Mouse (Mus musculus): Measurements from ENCODE around the gene Traf7. TPM values are rescaled to one million over a fixed set of nuclear protein-coding genes. Genes with fewer than 3 reads are reported as not detected.

The Traf7 gene
- total RNA-seq, 1 experiment = 149 TPM

DNA sequence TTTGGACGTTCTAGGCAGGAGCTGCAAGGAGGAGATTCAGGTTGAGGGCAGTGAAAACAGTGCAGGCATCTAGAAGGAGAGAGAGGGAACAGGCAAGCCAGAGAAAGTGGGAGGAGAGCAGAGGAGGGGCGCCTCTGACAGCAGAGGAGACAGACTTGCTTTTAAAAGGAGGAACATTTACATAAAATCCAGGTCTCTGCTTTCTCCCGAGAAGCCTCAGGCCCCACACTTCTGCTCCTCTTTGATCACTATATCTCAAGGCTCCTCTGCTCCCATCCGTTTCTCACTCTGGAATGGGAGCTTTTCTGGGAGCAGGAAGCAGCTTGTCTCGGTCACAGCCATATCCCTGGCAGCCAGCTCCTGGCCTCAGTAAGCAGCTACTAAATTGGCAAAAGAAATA is 7.6 kb upstream of the Traf7 start:
- Histone ChIP-seq H3K9ac (ENCODE audit: insufficient read depth, low read depth, low read length, poor library complexity, severe bottlenecking) (no peak overlapping the region), H3K9me3 (ENCODE audit: control insufficient read depth, insufficient read depth, low read depth, low read length) (no peaks in the 10 kb centered on the region), H3K4me1 (ENCODE audit: control insufficient read depth in 2 of 2, insufficient read depth in 2 of 2, low read length in 2 of 2, poor library complexity in 1 of 2) (peaks cover 1 to 14% of the 10 kb centered on the region in 2 experiments; a peak in 1 of 4 replicates), H3K36me3 (ENCODE audit: control insufficient read depth, insufficient read depth, low read length, poor library complexity, severe bottlenecking) (peaks cover 3% of the 10 kb centered on the region; the same call in 1 of the 2 replicates), H3K27ac (ENCODE audit: insufficient read depth, low read depth, low read length, poor library complexity, severe bottlenecking) (no peak overlapping the region), H3K4me3 (ENCODE audit: insufficient read depth in 1 of 2, low read depth in 1 of 2, low read length in 2 of 2, poor library complexity in 1 of 2, severe bottlenecking in 1 of 2) (no peak overlapping the region)
- DNase-seq (ENCODE audit: low read depth, low spot score) = no peak
- in situ Hi-C loops (cut with MboI; ENCODE audit: low sequenced_read_pairs in 2 of 2, unreplicated experiment in 2 of 2) = no loop called here
- TF ChIP-seq CHD2 (IDR thresholded peaks at IDR 0.05; ENCODE audit: low read depth, low read length) (no peak), MAFK (IDR thresholded peaks at IDR 0.05; ENCODE audit: insufficient read depth, low read depth, low read length) (no peak), ZNF384 (IDR thresholded peaks at IDR 0.05; ENCODE audit: low read depth, low read length) (no peak), HCFC1 (IDR thresholded peaks at IDR 0.05; ENCODE audit: borderline replicate concordance, insufficient read depth, low read length) (no peak), ZC3H11A (IDR thresholded peaks at IDR 0.05; ENCODE audit: borderline replicate concordance, low read depth, low read length) (no peak)

DNA sequence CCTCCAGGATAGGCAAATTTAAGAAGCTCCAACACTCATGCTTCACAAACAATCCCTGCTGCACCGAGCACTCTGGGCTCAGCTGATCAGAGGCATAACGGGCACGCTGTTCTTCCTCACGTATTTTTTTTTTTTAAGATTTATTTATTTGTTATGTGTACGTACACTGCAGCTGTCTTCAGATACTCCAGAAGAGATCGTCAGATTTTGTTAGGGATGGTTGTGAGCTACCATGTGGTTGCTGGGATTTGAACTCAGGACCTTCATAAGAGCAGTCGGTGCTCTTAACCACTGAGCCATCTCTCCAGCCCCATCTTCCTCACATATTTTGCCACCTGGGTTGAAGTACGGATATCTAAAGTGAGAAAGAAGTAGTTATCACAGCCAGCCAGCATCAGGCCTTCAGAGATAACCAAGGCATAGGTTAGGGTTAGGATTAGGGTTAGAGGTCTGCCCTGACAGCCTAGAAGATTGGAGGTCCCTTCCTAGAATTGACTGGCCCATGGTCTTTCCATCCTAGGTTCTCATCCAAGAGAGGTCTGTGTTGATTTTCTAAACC is 6.5 kb upstream of the Traf7 start, which contains the start of gene Rab26:
Rab26 (minus strand) TSS at position 51 of the 559 bp plus-strand sequence.
- H3K27ac ChIP-seq (ENCODE audit: insufficient read depth, low read depth, low read length, poor library complexity, severe bottlenecking) = no peak within 1 kb of the TSS

DNA sequence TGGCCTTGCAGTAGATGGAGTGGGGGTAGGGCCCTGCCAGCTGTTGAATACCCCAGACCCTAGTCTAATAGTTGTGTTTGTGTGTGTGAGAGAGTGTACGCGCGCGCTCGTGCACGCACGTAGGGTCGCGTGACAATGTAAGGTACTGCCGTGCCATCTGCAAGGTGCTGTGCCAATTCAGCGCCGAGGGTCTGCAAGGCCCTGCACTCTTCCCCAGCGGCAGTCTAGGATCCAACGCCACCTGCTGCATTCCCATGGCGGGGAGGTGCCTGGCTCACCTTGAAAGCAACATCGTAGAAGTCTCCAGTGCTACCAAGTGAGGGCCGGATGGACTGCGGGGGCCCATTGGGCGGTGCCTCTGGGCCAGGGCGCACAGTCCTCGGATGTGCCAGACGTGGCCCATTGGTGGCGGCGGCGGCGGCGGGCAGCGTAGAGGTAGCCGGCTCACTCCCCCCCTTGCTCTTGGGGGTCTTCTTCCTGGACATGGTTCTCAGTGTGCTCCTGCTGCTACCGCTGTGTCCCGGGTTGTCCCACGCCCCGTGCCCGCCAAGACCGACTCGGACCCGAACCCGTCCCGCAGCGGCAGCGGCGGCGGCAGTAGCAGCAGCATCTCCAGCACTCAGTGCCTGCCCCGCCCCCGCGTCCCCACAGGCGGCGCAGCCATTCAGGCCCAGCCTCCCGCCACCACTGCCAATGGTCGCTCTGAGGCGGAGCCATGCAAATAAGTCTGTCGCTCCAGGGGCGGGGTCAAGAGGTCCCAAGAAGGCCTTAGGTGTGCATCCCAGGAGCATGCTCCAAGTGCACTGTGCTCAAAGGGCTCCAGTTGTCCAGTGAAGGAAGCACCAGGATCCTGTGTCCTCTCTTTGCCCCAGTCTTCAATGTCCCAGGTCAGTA is 5.6 kb upstream of the Traf7 start:
- peaks cover 1 to 15% of the 10 kb centered on the region in 2 experiments; a peak in 1 of 4 replicates for H3K4me1 ChIP-seq (ENCODE audit: control insufficient read depth in 2 of 2, insufficient read depth in 2 of 2, low read length in 2 of 2, poor library complexity in 1 of 2)

More for the DNA sequence above, 6.5 kb upstream of the Traf7 start, which contains the start of gene Rab26:
- peaks cover 13% of the 10 kb centered on the region for H3K36me3 ChIP-seq (ENCODE audit: control insufficient read depth, insufficient read depth, low read length, poor library complexity, severe bottlenecking)
- no peaks in the 10 kb centered on the region for H3K9me3 ChIP-seq (ENCODE audit: control insufficient read depth, insufficient read depth, low read depth, low read length)
- no peak for DNase-seq (ENCODE audit: low read depth, low spot score)
- in situ Hi-C loops (cut with MboI; ENCODE audit: low sequenced_read_pairs in 2 of 2, unreplicated experiment in 2 of 2) = no loop called here
- no peak for TF ChIP-seq ZC3H11A (IDR thresholded peaks at IDR 0.05; ENCODE audit: borderline replicate concordance, low read depth, low read length)
- TF ChIP-seq CHD2 (IDR thresholded peaks at IDR 0.05; ENCODE audit: low read depth, low read length) = no peak
- TF ChIP-seq ZNF384 (IDR thresholded peaks at IDR 0.05; ENCODE audit: low read depth, low read length) = no peak
- no peak for TF ChIP-seq MAFK (IDR thresholded peaks at IDR 0.05; ENCODE audit: insufficient read depth, low read depth, low read length)
- H3K4me3 ChIP-seq (ENCODE audit: insufficient read depth in 1 of 2, low read depth in 1 of 2, low read length in 2 of 2, poor library complexity in 1 of 2, severe bottlenecking in 1 of 2) = peak within 1 kb of the TSS; percentile 83 to 95
- peak within 1 kb of the TSS; percentile 76 for H3K9ac ChIP-seq (ENCODE audit: insufficient read depth, low read depth, low read length, poor library complexity, severe bottlenecking)
- H3K4me1 ChIP-seq (ENCODE audit: control insufficient read depth in 2 of 2, insufficient read depth in 2 of 2, low read length in 2 of 2, poor library complexity in 1 of 2) = peaks cover 1 to 15% of the 10 kb centered on the region in 2 experiments; a peak in 1 of 4 replicates

GRCm38 (mm10) chr17:24532045-24532444 is 4.3 kb upstream of the Traf7 start:
- Histone ChIP-seq H3K36me3 (ENCODE audit: control insufficient read depth, insufficient read depth, low read length, poor library complexity, severe bottlenecking) (peaks cover 21% of the 10 kb centered on the region), H3K9me3 (ENCODE audit: control insufficient read depth, insufficient read depth, low read depth, low read length) (no peaks in the 10 kb centered on the region), H3K9ac (ENCODE audit: insufficient read depth, low read depth, low read length, poor library complexity, severe bottlenecking) (no peak overlapping the region), H3K4me3 (ENCODE audit: insufficient read depth in 1 of 2, low read depth in 1 of 2, low read length in 2 of 2, poor library complexity in 1 of 2, severe bottlenecking in 1 of 2) (no peak overlapping the region), H3K4me1 (ENCODE audit: control insufficient read depth in 2 of 2, insufficient read depth in 2 of 2, low read length in 2 of 2, poor library complexity in 1 of 2) (peaks cover 1 to 15% of the 10 kb centered on the region in 2 experiments; a peak in 1 of 4 replicates), H3K27ac (ENCODE audit: insufficient read depth, low read depth, low read length, poor library complexity, severe bottlenecking) (no peak overlapping the region)
- DNase-seq (ENCODE audit: low read depth, low spot score) = no peak
- TF ChIP-seq ZNF384 (IDR thresholded peaks at IDR 0.05; ENCODE audit: low read depth, low read length) (no peak), CHD2 (IDR thresholded peaks at IDR 0.05; ENCODE audit: low read depth, low read length) (no peak), HCFC1 (IDR thresholded peaks at IDR 0.05; ENCODE audit: borderline replicate concordance, insufficient read depth, low read length) (no peak), ZC3H11A (IDR thresholded peaks at IDR 0.05; ENCODE audit: borderline replicate concordance, low read depth, low read length) (no peak), MAFK (IDR thresholded peaks at IDR 0.05; ENCODE audit: insufficient read depth, low read depth, low read length) (no peak)
- in situ Hi-C loops (cut with MboI; ENCODE audit: low sequenced_read_pairs in 2 of 2, unreplicated experiment in 2 of 2) = no loop called here

More for the DNA sequence above, 5.6 kb upstream of the Traf7 start:
- peak overlapping the region; percentile 83 to 95 for H3K4me3 ChIP-seq (ENCODE audit: insufficient read depth in 1 of 2, low read depth in 1 of 2, low read length in 2 of 2, poor library complexity in 1 of 2, severe bottlenecking in 1 of 2)
- peak; percentile 98 for DNase-seq (ENCODE audit: low read depth, low spot score)
- no peaks in the 10 kb centered on the region for H3K9me3 ChIP-seq (ENCODE audit: control insufficient read depth, insufficient read depth, low read depth, low read length)
- in situ Hi-C loops (cut with MboI; ENCODE audit: low sequenced_read_pairs in 2 of 2, unreplicated experiment in 2 of 2) = no loop called here
- TF ChIP-seq HCFC1 (IDR thresholded peaks at IDR 0.05; ENCODE audit: borderline replicate concordance, insufficient read depth, low read length) (0 out of 2 replicates have a peak, but pooled peaks have one; percentile 54), ZC3H11A (IDR thresholded peaks at IDR 0.05; ENCODE audit: borderline replicate concordance, low read depth, low read length) (no peak)
- H3K36me3 ChIP-seq (ENCODE audit: control insufficient read depth, insufficient read depth, low read length, poor library complexity, severe bottlenecking) = peaks cover 21% of the 10 kb centered on the region
- H3K27ac ChIP-seq (ENCODE audit: insufficient read depth, low read depth, low read length, poor library complexity, severe bottlenecking) = no peak overlapping the region
- peak overlapping the region; percentile 76 for H3K9ac ChIP-seq (ENCODE audit: insufficient read depth, low read depth, low read length, poor library complexity, severe bottlenecking)
